Mouse (Mus musculus) adrenal gland, postnatal 4 days (tissue): ENCODE measurements at regions not wholly inside any gene's neighbourhood (a gene's known extent, or its start where the extent isn't known, plus 50 kb on each side); places are given as distances from the start of the nearest gene placed in this dataset.

Experiments used
- DNase-seq, 2 experiments: peaks; one replicate each; pipeline ENCODE4 v3.0.0; 2021 to 2022; ENCODE audit warnings: low spot score in 2 of 2, mixed read lengths in 2 of 2

- no peak for DNase-seq
Observed at GRCm38 (mm10) chr16:95892356-95892755, 98.4 kb downstream of the Psmg1 start.

- DNase-seq = no peak
Observed at GRCm38 (mm10) chr16:95886131-95886530, 104.6 kb downstream of the Psmg1 start.

GRCm38 (mm10) chr16:95873297-95873696 lies 117.5 kb downstream of the Psmg1 start:
- no peak for DNase-seq

- no peak for DNase-seq
Observed at GRCm38 (mm10) chr16:95872436-95872835, 118.3 kb downstream of the Psmg1 start.

- no peak for DNase-seq
Observed at GRCm38 (mm10) chr16:95870291-95870690, 120.5 kb downstream of the Psmg1 start.

- no peak for DNase-seq
Observed at GRCm38 (mm10) chr16:95869501-95869900, 121.3 kb downstream of the Psmg1 start.

- DNase-seq = no peak
Observed at GRCm38 (mm10) chr16:95868896-95869295, 121.9 kb downstream of the Psmg1 start.

- no peak for DNase-seq
Observed at GRCm38 (mm10) chr16:95867516-95867915, 123.2 kb downstream of the Psmg1 start.

- no peak for DNase-seq
Observed at GRCm38 (mm10) chr16:95866866-95867420, 123.8 kb downstream of the Psmg1 start.

GRCm38 (mm10) chr16:95865603-95866002 lies 125.2 kb downstream of the Psmg1 start:
- no peak for DNase-seq

- DNase-seq = no peak
Observed at GRCm38 (mm10) chr16:95864646-95865045, 126.1 kb downstream of the Psmg1 start.

GRCm38 (mm10) chr16:95864106-95864505 lies 126.7 kb downstream of the Psmg1 start:
- DNase-seq = no peak

- DNase-seq = no peak
Observed at GRCm38 (mm10) chr16:95863565-95863964, 127.2 kb downstream of the Psmg1 start.

GRCm38 (mm10) chr16:95862621-95863020 lies 128.1 kb downstream of the Psmg1 start:
- DNase-seq = no peak

- no peak for DNase-seq
Observed at GRCm38 (mm10) chr16:95861231-95861690, 129.5 kb downstream of the Psmg1 start.

- DNase-seq = no peak
Observed at GRCm38 (mm10) chr16:95860810-95861209, 129.9 kb downstream of the Psmg1 start.

- DNase-seq = no peak
Observed at GRCm38 (mm10) chr16:95860111-95860510, 130.6 kb downstream of the Psmg1 start.

- DNase-seq = no peak
Observed at GRCm38 (mm10) chr16:95857403-95857802, 133.4 kb downstream of the Psmg1 start.

- no peak for DNase-seq
Observed at GRCm38 (mm10) chr16:95855230-95855629, 135.5 kb downstream of the Psmg1 start.

- no peak for DNase-seq
Observed at GRCm38 (mm10) chr16:95851907-95852306, 138.9 kb downstream of the Psmg1 start.

GRCm38 (mm10) chr16:95848555-95849082 lies 142.1 kb downstream of the Psmg1 start:
- no peak for DNase-seq

- no peak for DNase-seq
Observed at GRCm38 (mm10) chr16:95847765-95848483, 142.8 kb downstream of the Psmg1 start.
